Mouse (Mus musculus) midbrain, embryonic 16.5 days (tissue): Measurements from ENCODE around the gene Nrxn2. TPM values are rescaled to one million over a fixed set of nuclear protein-coding genes. Genes with fewer than 3 reads are reported as not detected.

Source experiments
- ATAC-seq: fragments of 200-750 bp; cut with Nextera tagmentation; 2 replicates; pipeline ENCODE4 v1.8.0; 2017; ENCODE audit warnings: moderate TSS enrichment
- H3K27ac ChIP-seq: fragments of 300-500 bp; sonication (generic); 2 replicates; pipeline ENCODE4 v1.5.1; 2014; ENCODE audit warnings: mild to moderate bottlenecking, low read length, mixed read lengths
- H3K27me3 ChIP-seq: fragments of 300-500 bp; sonication (generic); 2 replicates; pipeline ENCODE4 v1.6.1; 2014; ENCODE audit warnings: low read depth, low read length, mixed read lengths; ENCODE audit not compliant: control insufficient read depth, insufficient read depth
- H3K36me3 ChIP-seq: fragments of 300-500 bp; sonication (generic); 2 replicates; pipeline ENCODE4 v1.6.1; 2014; ENCODE audit warnings: mild to moderate bottlenecking, low read length, moderate library complexity, mixed read lengths; ENCODE audit not compliant: control insufficient read depth, insufficient read depth
- H3K4me1 ChIP-seq: fragments of 300-500 bp; sonication (generic); 2 replicates; pipeline ENCODE4 v1.6.1; 2014; ENCODE audit warnings: mild to moderate bottlenecking, low read length, mixed read lengths; ENCODE audit not compliant: control insufficient read depth, insufficient read depth
- H3K4me2 ChIP-seq: fragments of 300-500 bp; sonication (generic); 2 replicates; pipeline ENCODE4 v1.6.1; 2014; ENCODE audit warnings: mild to moderate bottlenecking, low read length, mixed read lengths
- H3K4me3 ChIP-seq: fragments of 300-500 bp; sonication (generic); 2 replicates; pipeline ENCODE4 v1.5.1; 2014; ENCODE audit warnings: low read depth, mild to moderate bottlenecking, low read length, moderate library complexity, mixed read lengths
- H3K9ac ChIP-seq: fragments of 300-500 bp; sonication (generic); 2 replicates; pipeline ENCODE4 v1.6.1; 2014; ENCODE audit warnings: low read depth, low read length, mixed read lengths
- H3K9me3 ChIP-seq: fragments of 300-500 bp; sonication (generic); replicated peaks from 2 replicates; pipeline ENCODE4 v1.6.1; 2014; ENCODE audit warnings: mild to moderate bottlenecking, low read length, mixed read lengths; ENCODE audit not compliant: control insufficient read depth, poor library complexity, severe bottlenecking
- WGBS: fragments of 180-500 bp; shearing (Covaris S2); extraction: QIAGEN DNeasy Blood & Tissue Kit; methylation state at CpG from one replicate; pipeline ENCODE4 v1.1.7; 2014; 5-methylcytosine and 5-hydroxymethylcytosine counted together
- polyA plus RNA-seq: library from polyadenylated mRNA; unstranded; fragments of >200 nt; fragmentation: Nextera tagmentation; extraction: Ambion mirVana; gene quantifications from 2 replicates; pipeline ENCODE4 v1.2.1, GENCODE M21; 2015

Gene Nrxn2
- polyA plus RNA-seq, 1 experiment from 2014 or later: 37.5 TPM

DNA sequence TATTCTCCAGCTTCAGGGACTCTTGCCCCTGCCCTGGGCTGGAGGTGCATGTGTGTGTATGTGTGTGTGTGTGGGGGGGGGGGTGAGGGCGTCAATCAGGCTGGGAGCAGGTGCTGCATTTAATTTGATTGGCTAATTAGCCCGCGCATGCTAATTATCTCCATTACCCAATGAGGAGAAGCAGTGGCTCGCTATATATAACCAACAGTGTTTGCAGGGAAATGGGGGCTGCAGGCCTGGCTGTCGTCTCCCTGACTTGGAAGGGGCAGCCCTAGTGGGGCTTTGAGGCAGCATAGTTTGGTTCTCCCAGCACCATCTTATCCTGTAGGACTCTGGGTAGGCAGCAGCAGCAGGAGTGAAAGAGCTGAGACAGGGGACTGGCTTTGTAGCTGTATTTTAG, 7.1 kb downstream of the Nrxn2 start:
- no peak overlapping the region for H3K27ac ChIP-seq
- no peak overlapping the region for H3K4me3 ChIP-seq
- H3K9ac ChIP-seq: 0 out of 2 replicates have a peak overlapping the region, but pooled peaks have one; percentile 3
- no peak overlapping the region for H3K4me2 ChIP-seq
- H3K27me3 ChIP-seq: no peaks in the 10 kb centered on the region
- no peak for ATAC-seq
- peaks cover 87% of the 10 kb centered on the region for H3K4me1 ChIP-seq
- 35% methylated on average over 5 of the region's 5 CpGs for WGBS
- H3K9me3 ChIP-seq: no peaks in the 10 kb centered on the region
- H3K36me3 ChIP-seq: no peaks in the 10 kb centered on the region; the same call in 1 of the 2 replicates

DNA sequence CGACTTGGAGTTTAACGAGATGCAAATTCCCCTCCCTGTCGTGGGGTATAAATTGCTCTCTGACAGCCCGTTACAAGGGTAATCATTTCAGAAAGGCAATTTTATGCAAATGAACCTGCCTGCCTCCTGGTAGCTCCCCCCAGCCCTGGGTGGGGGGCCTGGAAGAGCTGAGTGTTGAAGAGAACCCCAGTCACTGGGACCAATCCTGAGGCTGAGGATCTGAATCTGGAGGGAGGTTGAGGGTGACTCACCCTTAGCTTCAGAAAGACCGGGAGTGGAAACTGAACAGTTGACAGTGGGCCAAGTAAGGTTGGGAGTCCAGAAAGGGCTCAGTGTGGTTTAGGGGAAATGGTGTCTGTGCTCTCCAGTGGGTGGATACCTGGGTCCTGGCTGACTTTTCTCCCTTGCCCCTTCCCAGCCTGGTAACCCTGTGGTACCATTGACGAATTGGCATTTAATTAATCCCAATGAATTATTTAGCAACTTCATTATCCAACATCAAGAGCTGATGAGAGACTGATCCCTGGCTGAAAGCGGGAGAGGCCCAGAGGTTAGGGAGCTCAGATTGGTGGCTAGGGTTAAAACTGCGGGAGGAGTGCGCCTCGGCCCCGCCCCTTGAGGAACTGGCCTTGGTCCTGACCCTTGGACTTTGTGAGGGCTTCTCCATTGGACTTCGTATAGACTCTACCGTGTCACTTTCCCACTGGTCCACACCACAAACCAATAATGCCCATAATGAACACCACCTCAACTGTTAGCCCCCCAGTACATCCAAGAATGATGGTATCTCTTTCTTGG, 8.4 kb downstream of the Nrxn2 start:
- Histone ChIP-seq H3K27ac (no peak overlapping the region), H3K27me3 (no peaks in the 10 kb centered on the region), H3K9ac (no peak overlapping the region), H3K36me3 (no peaks in the 10 kb centered on the region; the same call in 1 of the 2 replicates), H3K9me3 (no peaks in the 10 kb centered on the region), H3K4me1 (peaks cover 79% of the 10 kb centered on the region), H3K4me2 (no peak overlapping the region), H3K4me3 (no peak overlapping the region)
- no peak for ATAC-seq
- WGBS: 20% methylated on average over 13 of the region's 13 CpGs

DNA sequence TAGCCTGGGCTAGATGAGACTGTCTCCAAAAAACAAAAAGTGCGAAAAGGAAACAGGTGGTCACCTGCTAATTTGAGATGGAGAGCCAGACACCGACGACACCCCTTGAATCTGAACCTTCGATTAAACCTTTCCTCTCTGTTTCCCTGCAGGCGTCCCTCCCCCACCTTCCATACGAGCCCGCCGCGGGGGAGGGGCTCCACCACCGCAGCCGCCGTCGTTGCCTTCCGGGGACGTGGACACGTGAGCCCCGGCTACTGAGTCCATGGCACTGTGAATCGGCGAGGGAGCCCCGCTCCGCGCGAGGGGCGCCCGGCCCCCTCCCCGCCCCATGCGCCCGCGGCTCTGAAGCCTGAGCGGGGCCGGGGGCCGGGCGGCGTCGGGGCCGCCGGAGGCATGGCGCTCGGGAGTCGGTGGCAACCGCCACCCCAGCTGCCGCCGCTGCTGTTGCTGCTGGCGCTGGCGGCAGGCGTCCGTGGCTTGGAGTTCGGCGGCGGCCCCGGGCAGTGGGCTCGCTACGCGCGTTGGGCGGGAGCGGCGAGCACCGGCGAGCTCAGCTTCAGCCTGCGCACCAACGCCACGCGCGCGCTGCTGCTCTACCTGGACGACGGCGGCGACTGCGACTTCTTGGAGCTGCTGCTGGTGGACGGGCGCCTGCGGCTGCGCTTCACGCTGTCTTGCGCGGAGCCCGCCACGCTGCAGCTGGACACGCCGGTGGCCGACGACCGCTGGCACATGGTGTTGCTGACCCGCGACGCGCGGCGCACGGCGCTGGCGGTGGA, 9.3 kb downstream of the Nrxn2 start:
- H3K27ac ChIP-seq: no peak overlapping the region
- no peak for ATAC-seq
- WGBS: 1% methylated on average over 82 of the region's 94 CpGs
- no peaks in the 10 kb centered on the region for H3K9me3 ChIP-seq
- peak overlapping the region; percentile 49 for H3K9ac ChIP-seq
- H3K4me2 ChIP-seq: peak overlapping the region; percentile 44
- peaks cover 73% of the 10 kb centered on the region for H3K4me1 ChIP-seq
- peak overlapping the region; percentile 22 for H3K4me3 ChIP-seq
- no peaks in the 10 kb centered on the region; the same call in 1 of the 2 replicates for H3K36me3 ChIP-seq
- no peaks in the 10 kb centered on the region for H3K27me3 ChIP-seq

DNA sequence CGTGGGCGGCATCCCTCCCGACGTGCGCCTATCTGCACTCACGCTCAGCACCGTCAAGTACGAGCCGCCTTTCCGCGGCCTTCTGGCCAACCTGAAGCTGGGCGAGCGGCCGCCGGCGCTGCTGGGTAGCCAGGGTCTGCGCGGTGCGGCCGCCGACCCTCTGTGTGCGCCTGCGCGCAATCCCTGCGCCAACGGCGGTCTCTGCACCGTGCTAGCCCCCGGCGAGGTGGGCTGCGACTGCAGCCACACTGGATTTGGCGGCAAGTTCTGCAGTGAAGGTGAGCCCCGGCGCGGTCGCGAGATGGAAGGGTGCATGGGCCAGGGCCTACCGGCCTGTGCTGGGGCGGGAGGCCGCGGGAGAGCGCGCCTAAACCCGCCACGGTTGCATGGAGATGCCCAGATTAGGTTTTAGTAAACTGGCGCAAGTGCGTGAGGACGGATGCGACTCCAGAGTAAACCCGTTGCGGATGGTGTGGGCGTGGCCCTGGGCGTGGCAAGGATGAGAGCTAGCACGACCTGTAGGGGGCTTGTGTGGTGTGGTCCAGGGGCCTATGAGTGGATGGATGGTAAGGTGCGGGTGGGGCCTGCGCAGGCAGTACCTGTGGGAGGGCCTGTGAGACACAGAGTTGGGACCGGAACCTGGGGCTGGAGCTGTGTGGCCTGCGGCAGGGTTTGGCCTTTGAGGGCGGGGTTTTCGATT, 10.1 kb downstream of the Nrxn2 start:
- H3K4me3 ChIP-seq: peak overlapping the region; percentile 22
- no peaks in the 10 kb centered on the region for H3K9me3 ChIP-seq
- peaks cover 76% of the 10 kb centered on the region for H3K4me1 ChIP-seq
- H3K9ac ChIP-seq: peak overlapping the region; percentile 49
- H3K27me3 ChIP-seq: no peaks in the 10 kb centered on the region
- ATAC-seq: 0 out of 2 replicates have a peak, but pooled peaks have one; percentile 23
- 3% methylated on average over 60 of the region's 60 CpGs for WGBS
- H3K27ac ChIP-seq: no peak overlapping the region
- H3K36me3 ChIP-seq: no peaks in the 10 kb centered on the region; the same call in 1 of the 2 replicates
- H3K4me2 ChIP-seq: peak overlapping the region; percentile 44

DNA sequence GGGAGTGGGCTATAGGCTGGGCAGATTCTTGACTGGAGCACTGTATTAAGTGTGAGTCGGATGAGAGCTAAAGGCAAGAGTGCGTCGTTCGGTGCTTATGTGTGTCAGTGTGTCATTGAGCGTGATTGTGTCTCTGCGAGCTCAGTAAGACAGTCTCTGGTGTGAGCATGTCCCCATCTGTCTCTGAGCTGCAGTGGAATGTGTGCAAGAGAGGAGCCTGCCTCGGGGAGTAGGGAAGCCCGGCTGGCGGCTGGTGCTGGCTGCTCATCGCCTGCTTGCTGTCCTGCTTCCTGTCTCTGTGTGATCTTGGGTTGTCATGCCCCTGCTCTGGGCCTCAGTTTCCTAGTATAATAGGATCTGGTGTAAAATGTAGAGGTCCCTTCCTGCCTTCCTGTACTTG, 24.5 kb downstream of the Nrxn2 start:
- Histone ChIP-seq H3K9me3 (no peaks in the 10 kb centered on the region), H3K4me2 (no peak overlapping the region), H3K9ac (peak overlapping the region; percentile 37; the same call in 1 of the 2 replicates), H3K4me3 (no peak overlapping the region), H3K27me3 (no peaks in the 10 kb centered on the region), H3K4me1 (peaks cover 85% of the 10 kb centered on the region), H3K36me3 (no peaks in the 10 kb centered on the region), H3K27ac (peak overlapping the region; percentile 48; the same call in 1 of the 2 replicates)
- WGBS: 60% methylated on average over 10 of the region's 10 CpGs
- ATAC-seq: no peak

DNA sequence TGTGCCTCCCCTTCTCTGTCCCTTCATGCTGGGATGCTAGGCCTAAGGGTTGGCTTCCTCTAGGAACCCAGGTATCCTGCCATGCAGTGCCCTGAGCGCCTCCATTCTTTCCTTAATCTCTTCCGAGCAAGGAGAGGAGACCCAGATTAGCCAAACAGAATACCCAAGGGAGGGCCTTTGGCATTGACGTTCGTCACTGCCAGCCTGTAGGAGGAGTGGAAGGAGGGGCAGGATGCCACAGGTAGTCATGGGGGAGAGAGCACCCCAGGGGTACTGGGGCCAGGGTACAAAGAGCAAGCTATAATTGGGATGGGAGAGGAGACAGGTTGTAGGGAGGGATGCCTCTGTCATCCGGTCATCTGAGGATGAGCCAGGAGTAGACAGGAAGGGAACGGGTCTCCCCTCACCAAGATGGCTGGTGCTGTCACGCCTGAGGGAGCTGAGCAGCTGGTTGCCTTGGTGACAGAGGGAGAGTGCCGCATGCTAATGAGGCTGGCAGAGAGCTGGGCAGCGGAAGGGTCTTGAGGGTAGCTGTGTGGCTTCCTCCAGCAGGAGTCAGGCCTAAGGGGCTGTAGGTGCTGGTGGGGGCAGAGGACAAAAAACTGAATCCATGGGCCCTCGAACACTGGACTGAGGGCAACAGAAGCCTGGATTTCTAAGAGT, 27.4 kb downstream of the Nrxn2 start:
- ATAC-seq: peak; percentile 88
- H3K36me3 ChIP-seq: no peaks in the 10 kb centered on the region
- peak overlapping the region; percentile 90 for H3K27ac ChIP-seq
- H3K4me2 ChIP-seq: peak overlapping the region; percentile 49
- no peaks in the 10 kb centered on the region for H3K9me3 ChIP-seq
- H3K4me3 ChIP-seq: peak overlapping the region; percentile 1; the same call in 1 of the 2 replicates
- WGBS: 7% methylated on average over 10 of the region's 10 CpGs
- peaks cover 93% of the 10 kb centered on the region for H3K4me1 ChIP-seq
- H3K27me3 ChIP-seq: no peaks in the 10 kb centered on the region
- H3K9ac ChIP-seq: peak overlapping the region; percentile 58

DNA sequence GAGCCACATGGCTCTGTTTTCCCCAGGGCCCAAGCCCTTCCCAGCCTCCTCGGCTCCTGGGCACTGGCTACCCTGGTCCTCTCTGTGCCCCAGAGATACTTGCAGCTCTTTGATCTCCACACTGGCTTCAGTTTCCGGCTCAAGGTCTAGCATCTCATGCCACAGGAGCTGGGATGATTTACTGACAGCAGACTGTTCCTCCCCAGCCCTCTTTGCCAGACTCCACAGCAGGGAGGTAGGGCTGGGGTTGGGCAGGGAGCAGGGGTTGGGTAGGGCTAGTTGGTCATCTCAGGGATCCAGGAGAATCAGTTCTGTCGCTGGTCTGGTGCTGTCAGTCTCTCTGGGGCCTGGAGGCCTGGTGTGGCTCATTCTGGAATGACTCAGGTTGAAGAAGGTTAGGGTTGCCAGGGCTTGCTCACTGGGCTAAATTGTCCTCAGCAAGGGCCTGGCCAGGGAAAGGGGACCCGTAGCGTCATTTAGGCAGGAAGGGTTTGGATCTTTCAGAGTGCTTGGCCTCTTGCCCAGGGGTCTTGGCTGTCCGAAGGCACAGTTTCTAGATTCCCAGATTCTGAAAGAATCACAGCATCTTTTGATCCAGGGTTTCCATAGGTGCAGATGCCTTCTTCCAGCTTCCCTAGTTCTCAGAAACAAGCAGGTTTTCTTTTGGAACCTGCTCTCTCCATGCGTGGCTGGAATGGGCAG, 28.4 kb downstream of the Nrxn2 start:
- ATAC-seq: 0 out of 2 replicates have a peak, but pooled peaks have one; percentile 9
- Histone ChIP-seq H3K9me3 (no peaks in the 10 kb centered on the region), H3K4me3 (no peak overlapping the region), H3K9ac (peak overlapping the region; percentile 58), H3K4me1 (peaks cover 96% of the 10 kb centered on the region), H3K27ac (peak overlapping the region; percentile 90), H3K4me2 (peak overlapping the region; percentile 49), H3K27me3 (no peaks in the 10 kb centered on the region), H3K36me3 (no peaks in the 10 kb centered on the region)
- 43% methylated on average over 7 of the region's 7 CpGs for whole genome bisulfite sequencing

DNA sequence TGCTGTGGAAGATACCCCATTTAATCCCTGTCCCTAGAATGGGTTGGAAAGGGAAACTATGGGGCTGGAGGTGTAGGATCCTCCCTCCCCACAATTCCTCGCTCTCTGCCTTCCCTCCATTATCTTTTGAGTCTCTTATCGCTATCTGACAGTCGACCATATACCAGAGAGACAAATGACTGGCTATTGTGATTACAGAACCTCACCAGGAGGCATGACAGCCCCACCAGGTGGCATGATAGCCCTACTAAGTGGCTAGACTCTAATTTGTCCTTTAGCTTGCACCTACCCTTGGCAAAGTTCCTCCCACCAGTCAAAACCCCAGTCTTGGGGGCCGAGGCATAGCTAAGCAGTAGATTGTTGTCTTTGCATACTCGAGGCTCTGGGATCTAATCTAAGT, 30.2 kb downstream of the Nrxn2 start:
- Histone ChIP-seq H3K4me2 (peak overlapping the region; percentile 49), H3K9ac (no peak overlapping the region), H3K9me3 (no peaks in the 10 kb centered on the region), H3K27ac (peak overlapping the region; percentile 90), H3K27me3 (no peaks in the 10 kb centered on the region), H3K36me3 (no peaks in the 10 kb centered on the region), H3K4me1 (peaks cover 97% of the 10 kb centered on the region), H3K4me3 (no peak overlapping the region)
- WGBS: 48% methylated on average over 5 of the region's 5 CpGs
- ATAC-seq: no peak
